Mouse (Mus musculus) heart, adult 2 months (tissue): Measurements from ENCODE around the gene Mvd. TPM values are rescaled to one million over a fixed set of nuclear protein-coding genes. Genes with fewer than 3 reads are reported as not detected.

ENCODE experiments used
- DNase-seq, 2 experiments: peaks; one replicate each; pipeline ENCODE4 v3.0.0; 2021
- H3K27ac ChIP-seq: fragments of 200-600 bp; 2 replicates; pipeline ENCODE4 v1.8.1; 2022
- H3K27me3 ChIP-seq: fragments of 200-500 bp; 2 replicates; pipeline ENCODE4 v1.6.1; 2012; ENCODE audit warnings: mild to moderate bottlenecking, low read length, inconsistent platforms, mixed read lengths; ENCODE audit not compliant: control insufficient read depth, insufficient read depth
- H3K36me3 ChIP-seq: fragments of 200-500 bp; 2 replicates; pipeline ENCODE4 v1.6.1; 2012; ENCODE audit warnings: low read length, inconsistent platforms; ENCODE audit not compliant: control insufficient read depth, insufficient read depth
- H3K4me1 ChIP-seq: fragments of 200-500 bp; 2 replicates; pipeline ENCODE4 v1.6.1; 2011; ENCODE audit warnings: low read length; ENCODE audit not compliant: control insufficient read depth, insufficient read depth
- H3K4me3 ChIP-seq: fragments of 200-600 bp; 2 replicates; pipeline ENCODE4 v1.8.1; 2022
- H3K79me2 ChIP-seq: fragments of 200-500 bp; replicated peaks from 2 replicates; pipeline ENCODE4 v1.6.1; 2012; ENCODE audit warnings: mild to moderate bottlenecking, inconsistent platforms, low read length, moderate library complexity, mixed read lengths; ENCODE audit not compliant: control insufficient read depth, insufficient read depth
- H3K9ac ChIP-seq: fragments of 200-500 bp; 2 replicates; pipeline ENCODE4 v1.6.1; 2012; ENCODE audit warnings: low read depth, mild to moderate bottlenecking, control low read depth, inconsistent platforms, low read length, mixed read lengths
- CTCF ChIP-seq: fragments of 200-600 bp; IDR thresholded peaks from 2 replicates; pipeline ENCODE4 v1.8.1; 2022; ENCODE audit warnings: antibody characterized with exemption, mild to moderate bottlenecking, moderate library complexity
- EP300 ChIP-seq: fragments of 200-500 bp; IDR thresholded peaks from 2 replicates; pipeline ENCODE4 v1.6.1; 2011; ENCODE audit warnings: low read depth, low read length, control low read depth; ENCODE audit not compliant: insufficient read depth
- POLR2A ChIP-seq: fragments of 200-500 bp; IDR thresholded peaks from 2 replicates; pipeline ENCODE4 v1.6.1; 2011; ENCODE audit warnings: mild to moderate bottlenecking, low read depth, low read length, control low read depth; ENCODE audit not compliant: insufficient read depth
- WGBS: fragments of 180-500 bp; shearing (Covaris S2); methylation state at CpG from one replicate; pipeline ENCODE4 v1.1.7; 2018; 5-methylcytosine and 5-hydroxymethylcytosine counted together
- intact Hi-C: fragments of 180-260 bp; cut with DNase I; formaldehyde crosslinking; loops from one replicate; pipeline ENCODE4 v1.15.1; 2025
- polyA plus RNA-seq: library from polyadenylated mRNA; depleted of rRNA; stranded (reverse); fragments of >200 nt; gene quantifications from 2 replicates; pipeline ENCODE4 v1.2.3, GENCODE M21; 2012
- total RNA-seq, 2 experiments: library from RNA; stranded (reverse); gene quantifications; 2 replicates each; pipeline ENCODE4 v1.2.3; 2021

Mvd gene
- total and polyA plus RNA-seq, 3 experiments, result 4.0 to 8.5 (median 5.6) TPM

DNA sequence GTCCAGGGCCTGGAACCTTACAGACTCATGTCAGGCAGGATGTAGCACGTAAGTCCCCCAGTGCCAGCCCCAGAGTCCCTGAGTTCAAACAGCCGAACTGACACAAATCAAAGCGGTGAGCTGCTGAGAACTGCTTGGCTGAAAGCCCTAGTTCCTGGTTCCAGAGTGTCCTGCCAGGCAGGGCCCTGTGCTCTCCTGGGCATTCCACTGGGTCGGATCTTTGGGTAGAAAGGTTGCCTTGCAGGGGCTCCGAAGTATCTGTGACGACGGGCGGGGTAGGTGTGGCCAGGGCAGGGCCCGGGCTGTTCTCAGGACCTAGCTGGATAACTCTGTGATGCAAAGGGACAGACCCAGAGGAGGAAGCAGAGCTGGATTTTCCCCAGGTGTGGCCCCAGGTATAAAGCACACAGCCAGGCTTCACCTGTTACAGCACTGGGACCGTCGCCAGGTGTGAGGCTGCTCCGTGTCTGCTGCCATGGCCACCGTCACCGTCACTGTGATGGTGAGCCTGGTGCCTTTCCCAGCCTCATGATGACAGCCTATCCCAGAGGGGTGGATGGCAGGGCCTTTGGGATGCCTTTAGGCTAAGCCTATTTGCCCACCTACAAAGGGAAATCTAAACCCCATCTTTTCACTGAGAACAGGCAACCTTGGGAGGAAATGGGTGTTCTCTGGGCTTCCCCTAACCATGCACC is 21.7 kb downstream of the Mvd start, which contains the start of gene Il17c:
Gene Il17c, plus strand, starts transcription at position 645 of the 695 bp plus-strand sequence.
- intact Hi-C loops, result no loop called here

DNA sequence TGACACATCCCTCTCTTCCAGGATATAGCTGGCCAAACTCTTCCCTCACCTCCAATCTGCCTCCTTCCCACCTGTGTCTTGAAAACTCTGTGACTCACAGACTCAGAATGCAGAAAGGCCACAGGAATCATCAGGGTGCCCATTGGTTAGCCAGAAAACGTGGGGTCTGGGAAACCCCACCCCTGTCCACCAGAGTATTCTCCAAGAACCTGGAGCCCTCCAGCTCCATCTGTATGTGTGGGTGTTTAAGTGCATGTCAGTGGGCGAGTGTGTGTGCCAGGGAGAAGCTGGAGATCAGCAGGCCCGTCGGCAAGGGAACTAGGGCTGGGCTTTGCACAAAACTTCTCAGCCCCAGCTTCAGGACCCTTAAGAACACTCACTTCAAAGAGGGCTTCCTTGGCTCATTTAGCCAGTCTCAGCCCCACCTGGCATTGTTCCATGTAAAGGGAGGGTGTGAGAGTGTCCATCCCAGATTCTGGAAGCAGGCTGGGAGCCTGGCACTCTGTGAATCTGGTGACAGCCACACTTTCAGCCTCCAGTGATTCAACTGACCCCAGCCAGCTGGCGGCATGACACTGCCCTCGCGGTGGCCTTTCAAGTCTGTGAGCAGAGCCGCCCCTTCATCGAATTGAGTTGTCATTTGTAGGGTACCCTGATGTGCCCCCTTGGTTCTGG is 23.2 kb downstream of the Mvd start:
- TF ChIP-seq EP300 (no peak), POLR2A (no peak), CTCF (no peak)
- 49% methylated on average over 9 of the region's 9 CpGs for WGBS
- Histone ChIP-seq H3K79me2 (no peaks in the 10 kb centered on the region), H3K4me3 (no peak overlapping the region), H3K27ac (no peak overlapping the region), H3K27me3 (no peaks in the 10 kb centered on the region), H3K9ac (no peak overlapping the region), H3K4me1 (peaks cover 2% of the 10 kb centered on the region), H3K36me3 (no peaks in the 10 kb centered on the region)
- intact Hi-C loops, result no loop called here
- no peak for DNase-seq

More for the DNA sequence above, 21.7 kb downstream of the Mvd start, which contains the start of gene Il17c:
- TF ChIP-seq EP300 (no peak), POLR2A (no peak), CTCF (no peak)
- Histone ChIP-seq H3K9ac (no peak within 1 kb of the TSS), H3K36me3 (no peaks in the 10 kb centered on the region), H3K27me3 (no peaks in the 10 kb centered on the region), H3K4me1 (peaks cover 2% of the 10 kb centered on the region), H3K4me3 (no peak within 1 kb of the TSS), H3K79me2 (no peaks in the 10 kb centered on the region), H3K27ac (no peak within 1 kb of the TSS)
- DNase-seq, result no peak
- WGBS, result 73% methylated on average over 14 of the region's 14 CpGs

DNA sequence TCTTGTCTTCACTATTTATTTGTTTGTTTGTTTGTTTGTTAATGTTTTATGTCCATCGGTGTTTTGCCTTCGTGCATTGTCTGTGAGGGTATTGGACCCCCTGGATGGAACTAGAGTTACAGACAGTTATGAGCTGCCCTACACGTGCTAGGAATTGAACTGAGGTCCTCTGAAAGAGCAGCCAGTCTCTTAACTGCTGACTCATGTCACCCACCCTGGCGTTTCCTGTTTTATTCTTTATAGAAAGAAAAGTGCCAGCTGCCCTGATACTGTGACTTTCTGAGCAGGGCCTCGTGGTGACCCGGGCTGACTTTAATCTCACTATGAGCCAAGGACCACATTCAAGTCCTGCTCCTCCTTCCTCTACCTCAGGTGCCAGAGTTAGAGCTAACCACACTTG is 27.7 kb downstream of the Mvd start:
- no peaks in the 10 kb centered on the region for H3K4me1 ChIP-seq
- WGBS, result 65% methylated on average over 6 of the region's 6 CpGs
- no peaks in the 10 kb centered on the region for H3K27me3 ChIP-seq
- H3K27ac ChIP-seq, result no peak overlapping the region
- intact Hi-C loops, result no loop called here
- no peaks in the 10 kb centered on the region for H3K79me2 ChIP-seq
- DNase-seq, result no peak
- H3K9ac ChIP-seq, result no peak overlapping the region
- H3K4me3 ChIP-seq, result no peak overlapping the region
- no peaks in the 10 kb centered on the region for H3K36me3 ChIP-seq
- TF ChIP-seq EP300 (no peak), CTCF (no peak), POLR2A (no peak)

DNA sequence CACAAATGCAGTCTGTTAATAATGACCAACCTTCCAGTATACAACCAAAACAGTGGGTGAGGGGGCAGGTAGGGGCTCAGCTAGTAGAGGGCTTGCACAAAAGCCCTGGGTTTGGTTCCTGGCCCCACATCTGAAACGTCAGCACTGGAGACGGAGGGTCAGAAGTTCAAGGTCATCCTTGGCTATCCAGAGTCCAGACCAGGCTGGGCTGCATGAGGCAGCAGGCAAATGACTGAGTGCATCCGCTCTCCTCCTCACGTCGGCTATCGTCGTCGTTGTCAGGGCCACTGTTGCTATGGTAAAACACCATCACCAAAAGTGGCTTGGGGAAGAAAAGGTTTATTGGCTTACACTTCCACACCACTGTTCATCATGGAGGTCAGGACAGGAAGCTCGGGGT is 28.9 kb downstream of the Mvd start:
- no peaks in the 10 kb centered on the region for H3K4me1 ChIP-seq
- H3K79me2 ChIP-seq, result no peaks in the 10 kb centered on the region
- no peak overlapping the region for H3K9ac ChIP-seq
- no peak overlapping the region for H3K27ac ChIP-seq
- H3K36me3 ChIP-seq, result no peaks in the 10 kb centered on the region
- no peak overlapping the region for H3K4me3 ChIP-seq
- no peaks in the 10 kb centered on the region for H3K27me3 ChIP-seq
- intact Hi-C loops, result no loop called here
- WGBS, result 79% methylated on average over 9 of the region's 9 CpGs
- DNase-seq, result no peak
- no peak for TF ChIP-seq CTCF
- no peak for TF ChIP-seq POLR2A
- no peak for TF ChIP-seq EP300

DNA sequence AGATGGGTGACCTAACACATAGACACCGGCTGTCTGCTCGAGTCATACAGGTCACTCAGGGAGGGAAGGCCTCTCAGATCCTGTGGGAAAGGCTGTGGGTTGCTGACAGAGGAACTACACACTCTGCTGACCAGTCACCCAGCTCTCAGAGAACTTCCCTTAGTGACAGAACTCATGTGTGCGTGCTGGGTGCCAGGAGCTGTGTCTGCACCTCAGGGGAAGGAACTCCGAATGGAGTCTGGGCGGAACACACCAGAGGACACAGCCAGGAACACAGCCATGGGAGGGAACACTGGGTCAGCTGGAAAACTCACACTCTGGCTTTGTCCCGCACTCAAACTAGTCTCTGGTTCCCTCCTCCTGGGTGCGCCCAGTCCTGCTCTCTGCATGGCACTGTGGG is 35.5 kb downstream of the Mvd start:
- intact Hi-C loops, result no loop called here
- H3K79me2 ChIP-seq, result no peaks in the 10 kb centered on the region
- 83% methylated on average over 7 of the region's 7 CpGs for WGBS
- H3K36me3 ChIP-seq, result no peaks in the 10 kb centered on the region
- TF ChIP-seq EP300, result no peak
- TF ChIP-seq POLR2A, result no peak
- TF ChIP-seq CTCF, result no peak
- H3K27me3 ChIP-seq, result no peaks in the 10 kb centered on the region
- DNase-seq, result no peak
- H3K4me1 ChIP-seq, result no peaks in the 10 kb centered on the region
- no peak overlapping the region for H3K27ac ChIP-seq
- no peak overlapping the region for H3K4me3 ChIP-seq
- no peak overlapping the region for H3K9ac ChIP-seq
